Mouse (Mus musculus): ENCODE results near the gene Cyp2a4.
"Not testable (repeated sequence)": the region's sequence is repeated elsewhere in the genome, so short reads cannot be mapped to it uniquely, and the experiment has no call there.

The Cyp2a4 gene

GRCm38 (mm10) chr7:26306926-26307325 lies at the start of gene Cyp2a4:
Gene Cyp2a4, plus strand, starts transcription at chr7:26307169.
- DNase-seq (ENCODE audit: low read depth, low spot score), result not testable (repeated sequence)

GRCm38 (mm10) chr7:26260034-26260433 lies 46.9 kb upstream of the Cyp2a4 start, which contains the start of gene Vmn1r184:
Gene Vmn1r184, plus strand, starts transcription at chr7:26260334.
- not testable (repeated sequence) for DNase-seq (ENCODE audit: low read depth, low spot score)

- DNase-seq (ENCODE audit: low read depth, low spot score), result not testable (repeated sequence)
Measured at GRCm38 (mm10) chr7:26303429-26304166, 3.4 kb upstream of the Cyp2a4 start.

- not testable (repeated sequence) for DNase-seq (ENCODE audit: low read depth, low spot score)
Measured at GRCm38 (mm10) chr7:26311786-26312185, 4.8 kb downstream of the Cyp2a4 start.

GRCm38 (mm10) chr7:26315194-26315593 lies 8.2 kb downstream of the Cyp2a4 start:
- DNase-seq (ENCODE audit: low read depth, low spot score), result not testable (repeated sequence)

- DNase-seq (ENCODE audit: low read depth, low spot score), result not testable (repeated sequence)
Measured at GRCm38 (mm10) chr7:26315809-26316208, 8.8 kb downstream of the Cyp2a4 start.

GRCm38 (mm10) chr7:26320361-26320760 lies 13.4 kb downstream of the Cyp2a4 start:
- DNase-seq (ENCODE audit: low read depth, low spot score), result not testable (repeated sequence)

- DNase-seq (ENCODE audit: low read depth, low spot score), result not testable (repeated sequence)
Measured at GRCm38 (mm10) chr7:26350177-26350576, 43.2 kb downstream of the Cyp2a4 start.

- DNase-seq (ENCODE audit: low read depth, low spot score), result not testable (repeated sequence)
Measured at GRCm38 (mm10) chr7:26352258-26352657, 45.3 kb downstream of the Cyp2a4 start.

GRCm38 (mm10) chr7:26356719-26357118 lies 49.8 kb downstream of the Cyp2a4 start:
- DNase-seq (ENCODE audit: low read depth, low spot score), result not testable (repeated sequence)
